Mouse (Mus musculus) heart, adult 2 months (tissue): ENCODE measurements around the gene Gm20547. TPM values are rescaled to one million over a fixed set of nuclear protein-coding genes. Genes with fewer than 3 reads are reported as not detected.

ENCODE experiments used
- DNase-seq, 2 experiments: peaks; one replicate each; pipeline ENCODE4 v3.0.0; 2021
- H3K27ac ChIP-seq: fragments of 200-600 bp; 2 replicates; pipeline ENCODE4 v1.8.1; 2022
- H3K27me3 ChIP-seq: fragments of 200-500 bp; 2 replicates; pipeline ENCODE4 v1.6.1; 2012; ENCODE audit warnings: mild to moderate bottlenecking, low read length, inconsistent platforms, mixed read lengths; ENCODE audit not compliant: control insufficient read depth, insufficient read depth
- H3K36me3 ChIP-seq: fragments of 200-500 bp; 2 replicates; pipeline ENCODE4 v1.6.1; 2012; ENCODE audit warnings: low read length, inconsistent platforms; ENCODE audit not compliant: control insufficient read depth, insufficient read depth
- H3K4me1 ChIP-seq: fragments of 200-500 bp; 2 replicates; pipeline ENCODE4 v1.6.1; 2011; ENCODE audit warnings: low read length; ENCODE audit not compliant: control insufficient read depth, insufficient read depth
- H3K4me3 ChIP-seq: fragments of 200-600 bp; 2 replicates; pipeline ENCODE4 v1.8.1; 2022
- H3K79me2 ChIP-seq: fragments of 200-500 bp; replicated peaks from 2 replicates; pipeline ENCODE4 v1.6.1; 2012; ENCODE audit warnings: mild to moderate bottlenecking, inconsistent platforms, low read length, moderate library complexity, mixed read lengths; ENCODE audit not compliant: control insufficient read depth, insufficient read depth
- H3K9ac ChIP-seq: fragments of 200-500 bp; 2 replicates; pipeline ENCODE4 v1.6.1; 2012; ENCODE audit warnings: low read depth, mild to moderate bottlenecking, control low read depth, inconsistent platforms, low read length, mixed read lengths
- CTCF ChIP-seq: fragments of 200-600 bp; IDR thresholded peaks from 2 replicates; pipeline ENCODE4 v1.8.1; 2022; ENCODE audit warnings: antibody characterized with exemption, mild to moderate bottlenecking, moderate library complexity
- EP300 ChIP-seq: fragments of 200-500 bp; IDR thresholded peaks from 2 replicates; pipeline ENCODE4 v1.6.1; 2011; ENCODE audit warnings: low read depth, low read length, control low read depth; ENCODE audit not compliant: insufficient read depth
- POLR2A ChIP-seq: fragments of 200-500 bp; IDR thresholded peaks from 2 replicates; pipeline ENCODE4 v1.6.1; 2011; ENCODE audit warnings: mild to moderate bottlenecking, low read depth, low read length, control low read depth; ENCODE audit not compliant: insufficient read depth
- WGBS: fragments of 180-500 bp; shearing (Covaris S2); methylation state at CpG from one replicate; pipeline ENCODE4 v1.1.7; 2018; 5-methylcytosine and 5-hydroxymethylcytosine counted together
- intact Hi-C: fragments of 180-260 bp; cut with DNase I; formaldehyde crosslinking; loops from one replicate; pipeline ENCODE4 v1.15.1; 2025
- microRNA-seq, 2 experiments: library from miRNA; unstranded; fragments of <30 nt; microRNA quantifications; one replicate each; pipeline ENCODE4 v1.2.0; 2021
- polyA plus RNA-seq: library from polyadenylated mRNA; depleted of rRNA; stranded (reverse); fragments of >200 nt; gene quantifications from 2 replicates; pipeline ENCODE4 v1.2.3, GENCODE M21; 2012; rRNA removed
- total RNA-seq, 2 experiments: library from RNA; stranded (reverse); gene quantifications; 2 replicates each; pipeline ENCODE4 v1.2.3; 2021

The Gm20547 gene
- total and polyA plus RNA-seq, 3 experiments: not detected

DNA sequence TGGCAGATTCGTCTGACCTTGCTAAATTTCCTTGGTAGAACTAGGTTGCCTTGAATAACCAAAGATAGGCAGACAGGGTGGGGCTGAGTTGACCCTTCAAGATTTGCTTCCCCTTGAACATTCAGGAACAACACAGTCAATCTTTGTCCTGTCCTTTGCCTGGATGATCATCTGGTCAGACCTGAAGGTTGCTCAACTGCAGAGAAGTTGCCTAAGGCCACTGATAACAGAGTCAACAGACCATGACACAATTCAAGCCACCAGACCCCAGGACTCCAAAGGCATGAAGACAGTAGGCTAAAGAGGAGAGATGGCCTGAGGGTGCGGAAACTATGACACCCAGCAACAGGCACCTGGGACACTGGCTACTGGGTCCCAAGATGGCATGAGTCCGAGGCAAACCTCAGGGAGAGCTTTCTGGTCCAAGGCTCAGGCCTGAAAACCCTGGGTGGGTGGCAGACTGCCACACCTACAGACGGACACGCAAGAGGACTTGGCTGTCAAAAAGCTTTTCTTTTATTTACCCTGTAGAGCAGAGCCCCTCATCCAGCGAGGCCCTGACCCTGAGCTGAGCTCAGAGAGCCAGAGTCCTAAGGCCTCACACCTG, 73.1 kb downstream of the Gm20547 start:
- Histone ChIP-seq H3K79me2 (no peaks in the 10 kb centered on the region), H3K9ac (no peak overlapping the region), H3K36me3 (no peaks in the 10 kb centered on the region), H3K4me1 (no peaks in the 10 kb centered on the region), H3K27ac (no peak overlapping the region), H3K4me3 (no peak overlapping the region), H3K27me3 (no peaks in the 10 kb centered on the region)
- TF ChIP-seq CTCF: no peak
- WGBS: 76% methylated on average over 6 of the region's 6 CpGs
- DNase-seq: no peak
- intact Hi-C loops: no loop called here

DNA sequence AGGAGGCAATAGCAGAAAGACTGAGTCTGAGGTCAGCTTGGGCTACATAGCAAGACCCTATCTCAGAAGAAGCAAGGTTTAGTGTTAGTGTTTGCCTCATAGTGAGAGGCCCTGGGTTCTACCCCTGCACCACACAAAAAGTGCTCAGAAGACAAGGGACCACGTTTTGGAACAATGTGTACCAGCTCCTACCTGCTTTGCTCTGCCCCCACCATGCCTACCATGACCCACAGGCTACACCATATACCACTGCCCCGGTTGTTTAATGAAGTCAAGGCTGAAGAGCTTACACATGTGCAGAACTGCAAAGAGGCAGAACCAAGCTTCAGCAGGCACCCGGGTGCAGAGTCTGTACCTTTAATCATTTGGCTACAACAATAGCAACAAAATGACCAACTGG, 74.7 kb downstream of the Gm20547 start:
- no peak for TF ChIP-seq POLR2A
- no peak for TF ChIP-seq EP300
- TF ChIP-seq CTCF: no peak
- no peak overlapping the region for H3K9ac ChIP-seq
- no peak overlapping the region for H3K27ac ChIP-seq
- intact Hi-C loops: no loop called here
- H3K79me2 ChIP-seq: no peaks in the 10 kb centered on the region
- H3K36me3 ChIP-seq: no peaks in the 10 kb centered on the region
- H3K4me1 ChIP-seq: no peaks in the 10 kb centered on the region
- 57% methylated on average over 3 of the region's 3 CpGs for WGBS
- peak in 1 of 2 experiments; percentile 4 for DNase-seq
- H3K27me3 ChIP-seq: no peaks in the 10 kb centered on the region
- no peak overlapping the region for H3K4me3 ChIP-seq

Small RNA genes within 50 kb of the gene (microRNA-seq; reads per million reads assigned to microRNA genes)
- gene Mir6970: 0 reads per million in 2 experiments
- 1.1 to 4.2 reads per million in 2 experiments for gene Mir6971
- gene Mir6972: 0 reads per million in 2 experiments

Other genes with a start within 250 kb of the Gm20547 start
Only the 30 nearest of the 37 such genes appear.
- 10 to 100 TPM; 28.5 to 28.8 TPM for gene Tnxb, start 211.5 kb downstream of the Gm20547 start, total RNA-seq
- gene Tnxb, start 211.5 kb downstream of the Gm20547 start, polyA plus RNA-seq: 27.3 and 32.7 TPM in 2 replicates
- gene C4b, start 138.2 kb downstream of the Gm20547 start, total RNA-seq: 10 to 100 TPM; 16.8 to 19.7 TPM
- 18.0 and 26.6 TPM in 2 replicates for gene C4b, start 138.2 kb downstream of the Gm20547 start, polyA plus RNA-seq
- not detected for gene Cyp21a1, start 77.5 kb downstream of the Gm20547 start, total RNA-seq
- gene Cyp21a1, start 77.5 kb downstream of the Gm20547 start, polyA plus RNA-seq: 0.09 and 0.20 TPM in 2 replicates
- gene Stk19, start 45.1 kb downstream of the Gm20547 start, total RNA-seq: 1 to 10 TPM; 8.5 to 9.5 TPM
- gene Stk19, start 45.1 kb downstream of the Gm20547 start, polyA plus RNA-seq: 14.1 and 17.3 TPM in 2 replicates
- 10 to 100 TPM; 12.4 to 14.2 TPM for gene Dxo, start 45.0 kb downstream of the Gm20547 start, total RNA-seq
- gene Dxo, start 45.0 kb downstream of the Gm20547 start, polyA plus RNA-seq: 22.9 and 28.3 TPM in 2 replicates
- gene Skiv2l, start 31.8 kb downstream of the Gm20547 start, total RNA-seq: 10 to 100 TPM; 18.1 to 26.8 TPM
- gene Skiv2l, start 31.8 kb downstream of the Gm20547 start, polyA plus RNA-seq: 28.9 and 37.7 TPM in 2 replicates
- gene Nelfe, start 31.7 kb downstream of the Gm20547 start, total RNA-seq: 10 to 100 TPM; 14.9 to 15.8 TPM
- gene Nelfe, start 31.7 kb downstream of the Gm20547 start, polyA plus RNA-seq: 12.3 and 15.5 TPM in 2 replicates
- 1 to 10 TPM; 2.6 to 3.8 TPM for gene Cfb, start 19.5 kb downstream of the Gm20547 start, total RNA-seq
- 3.9 and 5.7 TPM in 2 replicates for gene Cfb, start 19.5 kb downstream of the Gm20547 start, polyA plus RNA-seq
- gene Zbtb12, start 2.6 kb downstream of the Gm20547 start, total RNA-seq: 1 to 10 TPM; 7.9 to 9.0 TPM
- gene Zbtb12, start 2.6 kb downstream of the Gm20547 start, polyA plus RNA-seq: 10.0 and 11.0 TPM in 2 replicates
- 1 to 10 TPM; 1.8 to 3.1 TPM for gene C2, start 16.2 kb upstream of the Gm20547 start, total RNA-seq
- 4.5 and 8.1 TPM in 2 replicates for gene C2, start 16.2 kb upstream of the Gm20547 start, polyA plus RNA-seq
- gene Ehmt2, start 16.4 kb upstream of the Gm20547 start, total RNA-seq: 10 to 100 TPM; 38.0 to 42.6 TPM
- gene Ehmt2, start 16.4 kb upstream of the Gm20547 start, polyA plus RNA-seq: 61.6 and 64.0 TPM in 2 replicates
- not detected for gene Slc44a4, start 32.4 kb upstream of the Gm20547 start, total RNA-seq
- 1.1 TPM in 1 of 2 replicates, not detected in the other for gene Slc44a4, start 32.4 kb upstream of the Gm20547 start, polyA plus RNA-seq
- 10 to 100 TPM; 14.5 TPM for gene Neu1, start 49.2 kb upstream of the Gm20547 start, total RNA-seq
- 22.0 and 23.6 TPM in 2 replicates for gene Neu1, start 49.2 kb upstream of the Gm20547 start, polyA plus RNA-seq
- gene Hspa1b, start 77.2 kb upstream of the Gm20547 start, total RNA-seq: 10 to 100 TPM in 1 of 2 experiments, 1 to 10 TPM in 1; 2.9 to 11.2 TPM
- gene Hspa1b, start 77.2 kb upstream of the Gm20547 start, polyA plus RNA-seq: 2.0 and 6.3 TPM in 2 replicates
- not detected for gene Gm20481, start 87.9 kb upstream of the Gm20547 start, total RNA-seq
- gene Gm20481, start 87.9 kb upstream of the Gm20547 start, polyA plus RNA-seq: not detected in 2 replicates
- 1 to 10 TPM; 3.3 to 9.8 TPM for gene Hspa1a, start 90.1 kb upstream of the Gm20547 start, total RNA-seq
- 3.0 and 5.9 TPM in 2 replicates for gene Hspa1a, start 90.1 kb upstream of the Gm20547 start, polyA plus RNA-seq
- 10 to 100 TPM in 1 of 2 experiments, 1 to 10 TPM in 1; 8.3 to 10.9 TPM for gene Hspa1l, start 90.7 kb upstream of the Gm20547 start, total RNA-seq
- 3.6 and 6.6 TPM in 2 replicates for gene Hspa1l, start 90.7 kb upstream of the Gm20547 start, polyA plus RNA-seq
- gene Lsm2, start 99.8 kb upstream of the Gm20547 start, total RNA-seq: 10 to 100 TPM; 17.3 to 21.3 TPM
- 50.7 and 58.0 TPM in 2 replicates for gene Lsm2, start 99.8 kb upstream of the Gm20547 start, polyA plus RNA-seq
- gene Vars, start 118.9 kb upstream of the Gm20547 start, total RNA-seq: 10 to 100 TPM; 27.0 to 28.5 TPM
- 32.7 and 39.2 TPM in 2 replicates for gene Vars, start 118.9 kb upstream of the Gm20547 start, polyA plus RNA-seq
- 10 to 100 TPM; 10.0 to 10.9 TPM for gene Vwa7, start 134.5 kb upstream of the Gm20547 start, total RNA-seq
- gene Vwa7, start 134.5 kb upstream of the Gm20547 start, polyA plus RNA-seq: 7.5 and 10.2 TPM in 2 replicates
- not detected for gene Sapcd1, start 146.0 kb upstream of the Gm20547 start, total RNA-seq
- 0.20 and 0.67 TPM in 2 replicates for gene Sapcd1, start 146.0 kb upstream of the Gm20547 start, polyA plus RNA-seq
- under 1 TPM; 0.23 to 0.29 TPM for gene Msh5, start 164.7 kb upstream of the Gm20547 start, total RNA-seq
- 1.00 and 1.2 TPM in 2 replicates for gene Msh5, start 164.7 kb upstream of the Gm20547 start, polyA plus RNA-seq
- 10 to 100 TPM; 32.5 to 33.1 TPM for gene Clic1, start 167.9 kb upstream of the Gm20547 start, total RNA-seq
- 44.4 and 51.6 TPM in 2 replicates for gene Clic1, start 167.9 kb upstream of the Gm20547 start, polyA plus RNA-seq
- 10 to 100 TPM; 20.0 to 20.5 TPM for gene Ddah2, start 177.0 kb upstream of the Gm20547 start, total RNA-seq
- 31.4 and 40.8 TPM in 2 replicates for gene Ddah2, start 177.0 kb upstream of the Gm20547 start, polyA plus RNA-seq
- gene Ly6g6c, start 183.3 kb upstream of the Gm20547 start, total RNA-seq: under 1 TPM; 0.34 to 0.55 TPM
- gene Ly6g6c, start 183.3 kb upstream of the Gm20547 start, polyA plus RNA-seq: 0.23 and 0.64 TPM in 2 replicates
- gene Mpig6b, start 184.1 kb upstream of the Gm20547 start, total RNA-seq: 1 to 10 TPM in 1 of 2 experiments, under 1 TPM in 1; 0.31 to 2.4 TPM
- 0.32 and 1.4 TPM in 2 replicates for gene Mpig6b, start 184.1 kb upstream of the Gm20547 start, polyA plus RNA-seq
- gene Ly6g6e, start 194.9 kb upstream of the Gm20547 start, total RNA-seq: not detected
- gene Ly6g6e, start 194.9 kb upstream of the Gm20547 start, polyA plus RNA-seq: 0.41 TPM in 1 of 2 replicates, not detected in the other
- under 1 TPM in 1 of 2 experiments, not detected in 1; 0.61 TPM for gene Ly6g6d, start 196.0 kb upstream of the Gm20547 start, total RNA-seq
- gene Ly6g6d, start 196.0 kb upstream of the Gm20547 start, polyA plus RNA-seq: 1.3 and 1.6 TPM in 2 replicates
- not detected for gene Ly6g6f, start 203.6 kb upstream of the Gm20547 start, total RNA-seq
- gene Ly6g6f, start 203.6 kb upstream of the Gm20547 start, polyA plus RNA-seq: 0.27 TPM in 1 of 2 replicates, not detected in the other
- gene Abhd16a, start 207.2 kb upstream of the Gm20547 start, total RNA-seq: 10 to 100 TPM; 53.2 to 62.5 TPM
- 95.7 and 98.2 TPM in 2 replicates for gene Abhd16a, start 207.2 kb upstream of the Gm20547 start, polyA plus RNA-seq